Mouse (Mus musculus) heart, adult 2 months (tissue): ENCODE results near the gene Trim2. TPM values are rescaled to one million over a fixed set of nuclear protein-coding genes. Genes with fewer than 3 reads are reported as not detected.

Experiments used
- DNase-seq, 2 experiments: peaks; one replicate each; pipeline ENCODE4 v3.0.0; 2021
- H3K27ac ChIP-seq: fragments of 200-600 bp; 2 replicates; pipeline ENCODE4 v1.8.1; 2022
- H3K27me3 ChIP-seq: fragments of 200-500 bp; 2 replicates; pipeline ENCODE4 v1.6.1; 2012; ENCODE audit warnings: mild to moderate bottlenecking, low read length, inconsistent platforms, mixed read lengths; ENCODE audit not compliant: control insufficient read depth, insufficient read depth
- H3K36me3 ChIP-seq: fragments of 200-500 bp; 2 replicates; pipeline ENCODE4 v1.6.1; 2012; ENCODE audit warnings: low read length, inconsistent platforms; ENCODE audit not compliant: control insufficient read depth, insufficient read depth
- H3K4me1 ChIP-seq: fragments of 200-500 bp; 2 replicates; pipeline ENCODE4 v1.6.1; 2011; ENCODE audit warnings: low read length; ENCODE audit not compliant: control insufficient read depth, insufficient read depth
- H3K4me3 ChIP-seq: fragments of 200-600 bp; 2 replicates; pipeline ENCODE4 v1.8.1; 2022
- H3K79me2 ChIP-seq: fragments of 200-500 bp; replicated peaks from 2 replicates; pipeline ENCODE4 v1.6.1; 2012; ENCODE audit warnings: mild to moderate bottlenecking, inconsistent platforms, low read length, moderate library complexity, mixed read lengths; ENCODE audit not compliant: control insufficient read depth, insufficient read depth
- H3K9ac ChIP-seq: fragments of 200-500 bp; 2 replicates; pipeline ENCODE4 v1.6.1; 2012; ENCODE audit warnings: low read depth, mild to moderate bottlenecking, control low read depth, inconsistent platforms, low read length, mixed read lengths
- CTCF ChIP-seq: fragments of 200-600 bp; IDR thresholded peaks from 2 replicates; pipeline ENCODE4 v1.8.1; 2022; ENCODE audit warnings: antibody characterized with exemption, mild to moderate bottlenecking, moderate library complexity
- EP300 ChIP-seq: fragments of 200-500 bp; IDR thresholded peaks from 2 replicates; pipeline ENCODE4 v1.6.1; 2011; ENCODE audit warnings: low read depth, low read length, control low read depth; ENCODE audit not compliant: insufficient read depth
- POLR2A ChIP-seq: fragments of 200-500 bp; IDR thresholded peaks from 2 replicates; pipeline ENCODE4 v1.6.1; 2011; ENCODE audit warnings: mild to moderate bottlenecking, low read depth, low read length, control low read depth; ENCODE audit not compliant: insufficient read depth
- WGBS: fragments of 180-500 bp; shearing (Covaris S2); methylation state at CpG from one replicate; pipeline ENCODE4 v1.1.7; 2018; 5-methylcytosine and 5-hydroxymethylcytosine counted together
- intact Hi-C: fragments of 180-260 bp; cut with DNase I; formaldehyde crosslinking; loops from one replicate; pipeline ENCODE4 v1.15.1; 2025
- polyA plus RNA-seq: library from polyadenylated mRNA; depleted of rRNA; stranded (reverse); fragments of >200 nt; gene quantifications from 2 replicates; pipeline ENCODE4 v1.2.3, GENCODE M21; 2012
- total RNA-seq, 2 experiments: library from RNA; stranded (reverse); gene quantifications; 2 replicates each; pipeline ENCODE4 v1.2.3; 2021

Trim2 gene
- total and polyA plus RNA-seq, 3 experiments = 4.7 to 5.7 (median 5.2) TPM

GRCm38 (mm10) chr3:84207366-84207765 lies 99.3 kb downstream of the Trim2 start:
- WGBS = 50% methylated on average over 2 of the region's 2 CpGs
- no peaks in the 10 kb centered on the region for H3K79me2 ChIP-seq
- no peaks in the 10 kb centered on the region for H3K27me3 ChIP-seq
- no peaks in the 10 kb centered on the region for H3K4me1 ChIP-seq
- intact Hi-C loops = no loop called here
- TF ChIP-seq EP300 (no peak), POLR2A (no peak), CTCF (no peak)
- H3K27ac ChIP-seq = no peak overlapping the region
- H3K9ac ChIP-seq = no peak overlapping the region
- no peak for DNase-seq
- H3K4me3 ChIP-seq = no peak overlapping the region
- H3K36me3 ChIP-seq = no peaks in the 10 kb centered on the region

- intact Hi-C loops = no loop called here
- 84% methylated on average over 3 of the region's 3 CpGs for WGBS
Measured at GRCm38 (mm10) chr3:84206106-84206505, 100.6 kb downstream of the Trim2 start.

GRCm38 (mm10) chr3:84205650-84206049 lies 101.0 kb downstream of the Trim2 start:
- Histone ChIP-seq H3K27me3 (no peaks in the 10 kb centered on the region), H3K4me1 (no peaks in the 10 kb centered on the region), H3K9ac (no peak overlapping the region), H3K4me3 (no peak overlapping the region), H3K36me3 (no peaks in the 10 kb centered on the region), H3K79me2 (no peaks in the 10 kb centered on the region), H3K27ac (no peak overlapping the region)
- intact Hi-C loops = loop anchor here (2.0 kb wide), 1 partner anchor 43 kb away; no protein-coding TSS in a partner anchor
- TF ChIP-seq CTCF (no peak), POLR2A (no peak), EP300 (no peak)
- DNase-seq = no peak
- WGBS = 84% methylated on average over 6 of the region's 6 CpGs

More at GRCm38 (mm10) chr3:84206106-84206505, 100.6 kb downstream of the Trim2 start:
- Histone ChIP-seq H3K4me3 (no peak overlapping the region), H3K9ac (no peak overlapping the region), H3K4me1 (no peaks in the 10 kb centered on the region), H3K36me3 (no peaks in the 10 kb centered on the region), H3K27ac (no peak overlapping the region), H3K79me2 (no peaks in the 10 kb centered on the region), H3K27me3 (no peaks in the 10 kb centered on the region)
- DNase-seq = no peak
- TF ChIP-seq EP300 = no peak
- TF ChIP-seq CTCF = no peak
- TF ChIP-seq POLR2A = no peak

GRCm38 (mm10) chr3:84204640-84205039 lies 102.0 kb downstream of the Trim2 start:
- Histone ChIP-seq H3K4me3 (no peak overlapping the region), H3K27me3 (no peaks in the 10 kb centered on the region), H3K27ac (no peak overlapping the region), H3K9ac (no peak overlapping the region), H3K36me3 (no peaks in the 10 kb centered on the region), H3K4me1 (no peaks in the 10 kb centered on the region), H3K79me2 (no peaks in the 10 kb centered on the region)
- intact Hi-C loops = loop anchor here (2.0 kb wide), 1 partner anchor 44 kb away; no protein-coding TSS in a partner anchor
- TF ChIP-seq CTCF (no peak), EP300 (no peak), POLR2A (no peak)
- 88% methylated on average over 5 of the region's 5 CpGs for WGBS
- no peak for DNase-seq

GRCm38 (mm10) chr3:84200559-84201420 lies 105.9 kb downstream of the Trim2 start:
- H3K27ac ChIP-seq = no peak overlapping the region
- intact Hi-C loops = no loop called here
- H3K36me3 ChIP-seq = no peaks in the 10 kb centered on the region
- H3K27me3 ChIP-seq = no peaks in the 10 kb centered on the region
- WGBS = 77% methylated on average over 13 of the region's 13 CpGs
- DNase-seq = no peak
- TF ChIP-seq POLR2A = no peak
- TF ChIP-seq CTCF = no peak
- no peak for TF ChIP-seq EP300
- H3K9ac ChIP-seq = no peak overlapping the region
- H3K4me3 ChIP-seq = no peak overlapping the region
- no peaks in the 10 kb centered on the region for H3K4me1 ChIP-seq
- no peaks in the 10 kb centered on the region for H3K79me2 ChIP-seq

- no peak for TF ChIP-seq EP300
- TF ChIP-seq POLR2A = no peak
- TF ChIP-seq CTCF = no peak
- Histone ChIP-seq H3K4me1 (no peaks in the 10 kb centered on the region), H3K27me3 (no peaks in the 10 kb centered on the region), H3K27ac (no peak overlapping the region), H3K36me3 (no peaks in the 10 kb centered on the region), H3K9ac (no peak overlapping the region), H3K4me3 (no peak overlapping the region), H3K79me2 (no peaks in the 10 kb centered on the region)
- intact Hi-C loops = no loop called here
- 96% methylated on average over 9 of the region's 9 CpGs for WGBS
- no peak for DNase-seq
Measured at GRCm38 (mm10) chr3:84199516-84199915, 107.2 kb downstream of the Trim2 start.
